Mouse (Mus musculus): ENCODE data around the gene Dnah6. TPM values are rescaled to one million over a fixed set of nuclear protein-coding genes. Genes with fewer than 3 reads are reported as not detected.

The Dnah6 gene
- polyA plus RNA-seq, 1 experiment from 2014 or later = 0.06 TPM

- H3K27me3 ChIP-seq (ENCODE audit: insufficient read depth, low read length) = no peaks in the 10 kb centered on the region
- no peak for ATAC-seq (ENCODE audit: low FRiP score, low TSS enrichment)
- no peaks in the 10 kb centered on the region for H3K36me3 ChIP-seq (ENCODE audit: insufficient read depth, low read length)
- 91% methylated on average over 6 of the region's 6 CpGs for WGBS
- no peaks in the 10 kb centered on the region for H3K4me1 ChIP-seq (ENCODE audit: insufficient read depth, low read length)
- peaks cover 15% of the 10 kb centered on the region; the same call in 1 of the 2 replicates for H3K9me3 ChIP-seq (ENCODE audit: low read length)
- H3K27ac ChIP-seq (ENCODE audit: low read length) = no peak overlapping the region
- no peak overlapping the region for H3K9ac ChIP-seq (replicated peaks; ENCODE audit: low read length)
- H3K4me2 ChIP-seq (replicated peaks; ENCODE audit: low read depth, low read length) = no peak overlapping the region
- no peak overlapping the region for H3K4me3 ChIP-seq (ENCODE audit: low read length)
These were observed 166.1 kb downstream of the Dnah6 start for GRCm38 (mm10) chr6:73055347-73055746.

GRCm38 (mm10) chr6:73054807-73055206 lies 166.6 kb downstream of the Dnah6 start:
- Histone ChIP-seq H3K27me3 (ENCODE audit: insufficient read depth, low read length) (no peaks in the 10 kb centered on the region), H3K4me1 (ENCODE audit: insufficient read depth, low read length) (no peaks in the 10 kb centered on the region), H3K36me3 (ENCODE audit: insufficient read depth, low read length) (no peaks in the 10 kb centered on the region), H3K9me3 (ENCODE audit: low read length) (peaks cover 15% of the 10 kb centered on the region; the same call in 1 of the 2 replicates), H3K27ac (ENCODE audit: low read length) (no peak overlapping the region), H3K4me3 (ENCODE audit: low read length) (no peak overlapping the region), H3K9ac (replicated peaks; ENCODE audit: low read length) (no peak overlapping the region), H3K4me2 (replicated peaks; ENCODE audit: low read depth, low read length) (no peak overlapping the region)
- WGBS = 86% methylated on average over 6 of the region's 6 CpGs
- ATAC-seq (ENCODE audit: low FRiP score, low TSS enrichment) = no peak

- H3K4me3 ChIP-seq (ENCODE audit: low read length) = no peak overlapping the region
- no peak overlapping the region for H3K9ac ChIP-seq (replicated peaks; ENCODE audit: low read length)
- no peaks in the 10 kb centered on the region for H3K4me1 ChIP-seq (ENCODE audit: insufficient read depth, low read length)
- 95% methylated on average over 9 of the region's 9 CpGs for WGBS
- H3K9me3 ChIP-seq (ENCODE audit: low read length) = peaks cover 15% of the 10 kb centered on the region; the same call in 1 of the 2 replicates
- no peaks in the 10 kb centered on the region for H3K27me3 ChIP-seq (ENCODE audit: insufficient read depth, low read length)
- no peak overlapping the region for H3K4me2 ChIP-seq (replicated peaks; ENCODE audit: low read depth, low read length)
- ATAC-seq (ENCODE audit: low FRiP score, low TSS enrichment) = no peak
- no peak overlapping the region for H3K27ac ChIP-seq (ENCODE audit: low read length)
- H3K36me3 ChIP-seq (ENCODE audit: insufficient read depth, low read length) = no peaks in the 10 kb centered on the region
These were observed 167.9 kb downstream of the Dnah6 start for GRCm38 (mm10) chr6:73053526-73053925.

GRCm38 (mm10) chr6:73047259-73047658 lies 174.2 kb downstream of the Dnah6 start:
- WGBS = 65% methylated on average over 7 of the region's 7 CpGs
- H3K9ac ChIP-seq (replicated peaks; ENCODE audit: low read length) = no peak overlapping the region
- H3K27ac ChIP-seq (ENCODE audit: low read length) = no peak overlapping the region
- no peak overlapping the region for H3K4me2 ChIP-seq (replicated peaks; ENCODE audit: low read depth, low read length)
- no peaks in the 10 kb centered on the region for H3K36me3 ChIP-seq (ENCODE audit: insufficient read depth, low read length)
- no peak overlapping the region for H3K4me3 ChIP-seq (ENCODE audit: low read length)
- peak; percentile 79; the same call in 1 of the 2 replicates for ATAC-seq (ENCODE audit: low FRiP score, low TSS enrichment)
- no peaks in the 10 kb centered on the region for H3K27me3 ChIP-seq (ENCODE audit: insufficient read depth, low read length)
- no peaks in the 10 kb centered on the region; the same call in 1 of the 2 replicates for H3K9me3 ChIP-seq (ENCODE audit: low read length)
- H3K4me1 ChIP-seq (ENCODE audit: insufficient read depth, low read length) = no peaks in the 10 kb centered on the region

GRCm38 (mm10) chr6:73045944-73046343 lies 175.5 kb downstream of the Dnah6 start:
- WGBS = 82% methylated on average over 3 of the region's 3 CpGs
- Histone ChIP-seq H3K4me3 (ENCODE audit: low read length) (no peak overlapping the region), H3K9me3 (ENCODE audit: low read length) (no peaks in the 10 kb centered on the region; the same call in 1 of the 2 replicates), H3K27me3 (ENCODE audit: insufficient read depth, low read length) (no peaks in the 10 kb centered on the region), H3K4me1 (ENCODE audit: insufficient read depth, low read length) (no peaks in the 10 kb centered on the region), H3K4me2 (replicated peaks; ENCODE audit: low read depth, low read length) (no peak overlapping the region), H3K36me3 (ENCODE audit: insufficient read depth, low read length) (no peaks in the 10 kb centered on the region), H3K9ac (replicated peaks; ENCODE audit: low read length) (no peak overlapping the region), H3K27ac (ENCODE audit: low read length) (no peak overlapping the region)
- ATAC-seq (ENCODE audit: low FRiP score, low TSS enrichment) = no peak

- Histone ChIP-seq H3K9ac (replicated peaks; ENCODE audit: low read length) (no peak overlapping the region), H3K4me1 (ENCODE audit: insufficient read depth, low read length) (no peaks in the 10 kb centered on the region), H3K4me3 (ENCODE audit: low read length) (no peak overlapping the region), H3K27ac (ENCODE audit: low read length) (no peak overlapping the region), H3K4me2 (replicated peaks; ENCODE audit: low read depth, low read length) (no peak overlapping the region), H3K9me3 (ENCODE audit: low read length) (no peaks in the 10 kb centered on the region; the same call in 1 of the 2 replicates), H3K27me3 (ENCODE audit: insufficient read depth, low read length) (no peaks in the 10 kb centered on the region), H3K36me3 (ENCODE audit: insufficient read depth, low read length) (no peaks in the 10 kb centered on the region)
- 76% methylated on average over 6 of the region's 6 CpGs for WGBS
- ATAC-seq (ENCODE audit: low FRiP score, low TSS enrichment) = no peak
These were observed 179.2 kb downstream of the Dnah6 start for GRCm38 (mm10) chr6:73042278-73042677.

- Histone ChIP-seq H3K36me3 (ENCODE audit: insufficient read depth, low read length) (no peaks in the 10 kb centered on the region), H3K9ac (replicated peaks; ENCODE audit: low read length) (no peak overlapping the region), H3K4me1 (ENCODE audit: insufficient read depth, low read length) (no peaks in the 10 kb centered on the region), H3K9me3 (ENCODE audit: low read length) (no peaks in the 10 kb centered on the region), H3K27me3 (ENCODE audit: insufficient read depth, low read length) (no peaks in the 10 kb centered on the region), H3K4me2 (replicated peaks; ENCODE audit: low read depth, low read length) (no peak overlapping the region), H3K4me3 (ENCODE audit: low read length) (no peak overlapping the region), H3K27ac (ENCODE audit: low read length) (peak overlapping the region; percentile 54)
- WGBS = 47% methylated on average over 2 of the region's 2 CpGs
- peak; percentile 67; the same call in 1 of the 2 replicates for ATAC-seq (ENCODE audit: low FRiP score, low TSS enrichment)
These were observed 183.2 kb downstream of the Dnah6 start for GRCm38 (mm10) chr6:73038291-73038690.

- Histone ChIP-seq H3K36me3 (ENCODE audit: insufficient read depth, low read length) (no peaks in the 10 kb centered on the region), H3K4me2 (replicated peaks; ENCODE audit: low read depth, low read length) (no peak overlapping the region), H3K4me3 (ENCODE audit: low read length) (no peak overlapping the region), H3K9ac (replicated peaks; ENCODE audit: low read length) (no peak overlapping the region), H3K27me3 (ENCODE audit: insufficient read depth, low read length) (no peaks in the 10 kb centered on the region), H3K27ac (ENCODE audit: low read length) (no peak overlapping the region), H3K9me3 (ENCODE audit: low read length) (no peaks in the 10 kb centered on the region; the same call in 1 of the 2 replicates), H3K4me1 (ENCODE audit: insufficient read depth, low read length) (no peaks in the 10 kb centered on the region)
- WGBS = 98% methylated on average over 3 of the region's 3 CpGs
- no peak for ATAC-seq (ENCODE audit: low FRiP score, low TSS enrichment)
These were observed 192.6 kb downstream of the Dnah6 start for GRCm38 (mm10) chr6:73028853-73029252.

GRCm38 (mm10) chr6:73027881-73028280 lies 193.6 kb downstream of the Dnah6 start:
- no peaks in the 10 kb centered on the region for H3K27me3 ChIP-seq (ENCODE audit: insufficient read depth, low read length)
- no peak overlapping the region for H3K4me3 ChIP-seq (ENCODE audit: low read length)
- no peaks in the 10 kb centered on the region; the same call in 1 of the 2 replicates for H3K9me3 ChIP-seq (ENCODE audit: low read length)
- ATAC-seq (ENCODE audit: low FRiP score, low TSS enrichment) = no peak
- H3K4me1 ChIP-seq (ENCODE audit: insufficient read depth, low read length) = no peaks in the 10 kb centered on the region
- H3K4me2 ChIP-seq (replicated peaks; ENCODE audit: low read depth, low read length) = no peak overlapping the region
- no peaks in the 10 kb centered on the region for H3K36me3 ChIP-seq (ENCODE audit: insufficient read depth, low read length)
- H3K27ac ChIP-seq (ENCODE audit: low read length) = no peak overlapping the region
- 67% methylated on average over 4 of the region's 4 CpGs for WGBS
- no peak overlapping the region for H3K9ac ChIP-seq (replicated peaks; ENCODE audit: low read length)

GRCm38 (mm10) chr6:73026898-73027297 lies 194.6 kb downstream of the Dnah6 start:
- Histone ChIP-seq H3K9ac (replicated peaks; ENCODE audit: low read length) (no peak overlapping the region), H3K4me2 (replicated peaks; ENCODE audit: low read depth, low read length) (no peak overlapping the region), H3K27ac (ENCODE audit: low read length) (no peak overlapping the region), H3K36me3 (ENCODE audit: insufficient read depth, low read length) (no peaks in the 10 kb centered on the region), H3K4me3 (ENCODE audit: low read length) (no peak overlapping the region), H3K9me3 (ENCODE audit: low read length) (no peaks in the 10 kb centered on the region; the same call in 1 of the 2 replicates), H3K27me3 (ENCODE audit: insufficient read depth, low read length) (no peaks in the 10 kb centered on the region), H3K4me1 (ENCODE audit: insufficient read depth, low read length) (no peaks in the 10 kb centered on the region)
- 79% methylated on average over 6 of the region's 6 CpGs for WGBS
- ATAC-seq (ENCODE audit: low FRiP score, low TSS enrichment) = no peak
